Mouse (Mus musculus) mouse trophoblast stem cell (cell line): ENCODE data around the gene Ces4a.
"Not testable (repeated sequence)": the region's sequence is repeated elsewhere in the genome, so short reads cannot be mapped to it uniquely, and the experiment has no call there.

Experiments used
- in situ Hi-C, 2 experiments: fragments of 300-500 bp; cut with MseI, MboI; formaldehyde crosslinking; loops; 2 replicates in 1 of 2; 3 replicates in 1 of 2; pipeline ENCODE4 v1.15.1; 2025

The Ces4a gene

GRCm38 (mm10) chr8:105131509-105131908, at the start of gene Ces4a:
TSS of gene Ces4a (plus strand) at chr8:105131800.
- in situ Hi-C loops = no loop called here

GRCm38 (mm10) chr8:105083449-105084050, 48.0 kb upstream of the Ces4a start, which contains the start of gene Ces3b:
TSS of gene Ces3b (plus strand) at chr8:105083753.
- in situ Hi-C loops = no loop called here

- in situ Hi-C loops = not testable (repeated sequence)
Observed at GRCm38 (mm10) chr8:105088166-105088565, 43.4 kb upstream of the Ces4a start.

GRCm38 (mm10) chr8:105088581-105088980, 43.0 kb upstream of the Ces4a start:
- in situ Hi-C loops = no loop called here

GRCm38 (mm10) chr8:105093992-105094391, 37.6 kb upstream of the Ces4a start:
- in situ Hi-C loops = no loop called here

GRCm38 (mm10) chr8:105102101-105102785, 29.4 kb upstream of the Ces4a start:
- in situ Hi-C loops = not testable (repeated sequence)

GRCm38 (mm10) chr8:105103701-105104100, 27.9 kb upstream of the Ces4a start:
- in situ Hi-C loops = not testable (repeated sequence)

- in situ Hi-C loops = no loop called here
Observed at GRCm38 (mm10) chr8:105104220-105104619, 27.4 kb upstream of the Ces4a start.

- in situ Hi-C loops = loop anchor here in 1 of 2 experiments (10.0 kb wide), 1 partner anchor 95 kb away; the partner anchor contains the start of gene D230025D16Rik
Observed at GRCm38 (mm10) chr8:105129864-105130263, 1.7 kb upstream of the Ces4a start.

- in situ Hi-C loops = no loop called here
Observed at GRCm38 (mm10) chr8:105138423-105138822, 6.8 kb downstream of the Ces4a start.

GRCm38 (mm10) chr8:105142395-105142794, 10.8 kb downstream of the Ces4a start:
- in situ Hi-C loops = no loop called here

- in situ Hi-C loops = no loop called here
Observed at GRCm38 (mm10) chr8:105151654-105152053, 20.1 kb downstream of the Ces4a start.

- in situ Hi-C loops = no loop called here
Observed at GRCm38 (mm10) chr8:105152623-105153398, 21.2 kb downstream of the Ces4a start.

- in situ Hi-C loops = no loop called here
Observed at GRCm38 (mm10) chr8:105154316-105154715, 22.7 kb downstream of the Ces4a start.

GRCm38 (mm10) chr8:105155091-105155745, 23.6 kb downstream of the Ces4a start:
- in situ Hi-C loops = no loop called here

- in situ Hi-C loops = no loop called here
Observed at GRCm38 (mm10) chr8:105157555-105157954, 26.0 kb downstream of the Ces4a start.

GRCm38 (mm10) chr8:105158084-105158483, 26.5 kb downstream of the Ces4a start:
- in situ Hi-C loops = no loop called here

- in situ Hi-C loops = no loop called here
Observed at GRCm38 (mm10) chr8:105161121-105161652, 29.6 kb downstream of the Ces4a start.

- in situ Hi-C loops = no loop called here
Observed at GRCm38 (mm10) chr8:105164272-105164902, 32.8 kb downstream of the Ces4a start.

GRCm38 (mm10) chr8:105165191-105165590, 33.6 kb downstream of the Ces4a start:
- in situ Hi-C loops = no loop called here

- in situ Hi-C loops = no loop called here
Observed at GRCm38 (mm10) chr8:105167116-105167515, 35.5 kb downstream of the Ces4a start.
